Mouse (Mus musculus): Measurements from ENCODE around the gene Lamtor1. TPM values are rescaled to one million over a fixed set of nuclear protein-coding genes. Genes with fewer than 3 reads are reported as not detected.
"Not testable (repeated sequence)": the region's sequence is repeated elsewhere in the genome, so short reads cannot be mapped to it uniquely, and the experiment has no call there.

Gene Lamtor1
- polyA plus RNA-seq, 1 experiment: 117 TPM

GRCm38 (mm10) chr7:101933300-101933699 lies 27.6 kb downstream of the Lamtor1 start:
- H3K27me3 ChIP-seq (ENCODE audit: control insufficient read depth, insufficient read depth, low read length): no peaks in the 10 kb centered on the region
- 3% methylated on average over 15 of the region's 15 CpGs for WGBS
- TF ChIP-seq POLR2A (IDR thresholded peaks at IDR 0.05; ENCODE audit: low read depth, low read length) (no peak), CTCF (IDR thresholded peaks at IDR 0.05; ENCODE audit: extremely low read depth, insufficient read depth, insufficient read length, insufficient replicate concordance) (no peak)
- no peaks in the 10 kb centered on the region for H3K36me3 ChIP-seq (ENCODE audit: control insufficient read depth, insufficient read depth, low read length)
- DNase-seq (ENCODE audit: low read depth in 1 of 2, low spot score in 2 of 2): peak; percentile 5 to 9
- peak overlapping the region; percentile 65 for H3K4me3 ChIP-seq (ENCODE audit: extremely low read depth, insufficient read depth, insufficient read length)
- peak overlapping the region; percentile 28 for H3K27ac ChIP-seq (ENCODE audit: insufficient read depth, low read length)
- peaks cover 2% of the 10 kb centered on the region for H3K4me1 ChIP-seq (ENCODE audit: control insufficient read depth, insufficient read depth, insufficient read length)

DNA sequence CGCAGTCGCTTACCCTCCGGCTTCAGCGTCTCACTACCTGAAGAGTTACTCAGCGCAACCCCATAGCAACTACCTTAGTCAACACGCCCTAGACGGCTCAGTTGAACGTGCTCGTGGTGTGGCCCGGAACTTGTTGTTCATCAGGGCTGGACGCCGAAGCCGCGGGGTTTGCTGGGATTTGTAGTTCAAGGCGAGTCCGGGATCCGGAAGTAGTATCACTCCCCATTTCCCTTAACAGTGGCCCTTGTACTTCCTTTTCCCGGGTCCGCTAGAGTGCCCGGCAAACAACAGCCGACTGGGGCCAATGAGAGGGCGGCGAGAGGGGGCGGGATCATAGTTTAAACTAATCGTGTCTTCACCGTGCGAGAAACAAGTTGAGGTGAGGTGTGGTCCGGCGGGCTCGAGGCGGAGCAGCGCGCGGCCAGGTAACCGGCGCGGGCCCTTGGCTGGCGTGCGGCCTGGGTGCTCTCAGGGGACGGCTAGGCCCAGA lies 28.1 kb downstream of the Lamtor1 start, which contains the start of the genes Lrrc51 and Numa1:
Lrrc51 (minus strand) TSS at position 145 of the 490 bp plus-strand sequence.
Numa1 (plus strand) TSS at position 361 of the 490 bp plus-strand sequence.
- Histone ChIP-seq H3K4me1 (ENCODE audit: control insufficient read depth, insufficient read depth, insufficient read length) (peaks cover 2% of the 10 kb centered on the region), H3K27ac (ENCODE audit: insufficient read depth, low read length) (peak within 1 kb of the TSS; percentile 72), H3K36me3 (ENCODE audit: control insufficient read depth, insufficient read depth, low read length) (no peaks in the 10 kb centered on the region), H3K27me3 (ENCODE audit: control insufficient read depth, insufficient read depth, low read length) (no peaks in the 10 kb centered on the region), H3K4me3 (ENCODE audit: extremely low read depth, insufficient read depth, insufficient read length) (peak within 1 kb of the TSS; percentile 84)
- under 1% methylated on average over 40 of the region's 40 CpGs for WGBS
- DNase-seq (ENCODE audit: low read depth in 1 of 2, low spot score in 2 of 2): peak; percentile 96 to 97
- TF ChIP-seq CTCF (IDR thresholded peaks at IDR 0.05; ENCODE audit: extremely low read depth, insufficient read depth, insufficient read length, insufficient replicate concordance) (no peak), POLR2A (IDR thresholded peaks at IDR 0.05; ENCODE audit: low read depth, low read length) (no peak; the same call in 1 of the 2 replicates)

DNA sequence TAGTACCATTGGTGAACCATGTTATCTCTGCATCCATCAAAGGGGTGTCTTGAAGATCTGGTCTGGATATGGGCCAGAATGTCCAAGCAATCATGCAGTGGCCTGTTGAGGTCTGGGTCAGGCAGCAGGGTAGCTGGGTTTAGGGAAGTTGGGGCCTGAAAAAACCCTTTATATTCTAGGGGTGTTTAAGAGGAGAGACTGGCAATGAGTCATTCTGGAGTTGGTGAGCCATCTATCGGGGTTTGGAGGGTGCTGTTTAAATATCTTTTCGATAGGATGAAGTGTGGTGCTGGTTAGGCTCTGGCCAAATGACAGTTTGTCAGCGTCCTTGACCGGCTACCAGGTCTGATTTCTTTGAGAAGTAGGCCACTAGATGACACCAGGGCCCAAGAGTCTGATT lies 30.3 kb downstream of the Lamtor1 start:
- Histone ChIP-seq H3K27ac (ENCODE audit: insufficient read depth, low read length) (no peak overlapping the region), H3K4me1 (ENCODE audit: control insufficient read depth, insufficient read depth, insufficient read length) (peaks cover 2% of the 10 kb centered on the region), H3K4me3 (ENCODE audit: extremely low read depth, insufficient read depth, insufficient read length) (no peak overlapping the region), H3K36me3 (ENCODE audit: control insufficient read depth, insufficient read depth, low read length) (no peaks in the 10 kb centered on the region), H3K27me3 (ENCODE audit: control insufficient read depth, insufficient read depth, low read length) (no peaks in the 10 kb centered on the region)
- DNase-seq (ENCODE audit: low read depth in 1 of 2, low spot score in 2 of 2): no peak
- WGBS: 81% methylated on average over 4 of the region's 4 CpGs
- TF ChIP-seq CTCF (IDR thresholded peaks at IDR 0.05; ENCODE audit: extremely low read depth, insufficient read depth, insufficient read length, insufficient replicate concordance) (no peak), POLR2A (IDR thresholded peaks at IDR 0.05; ENCODE audit: low read depth, low read length) (no peak)

DNA sequence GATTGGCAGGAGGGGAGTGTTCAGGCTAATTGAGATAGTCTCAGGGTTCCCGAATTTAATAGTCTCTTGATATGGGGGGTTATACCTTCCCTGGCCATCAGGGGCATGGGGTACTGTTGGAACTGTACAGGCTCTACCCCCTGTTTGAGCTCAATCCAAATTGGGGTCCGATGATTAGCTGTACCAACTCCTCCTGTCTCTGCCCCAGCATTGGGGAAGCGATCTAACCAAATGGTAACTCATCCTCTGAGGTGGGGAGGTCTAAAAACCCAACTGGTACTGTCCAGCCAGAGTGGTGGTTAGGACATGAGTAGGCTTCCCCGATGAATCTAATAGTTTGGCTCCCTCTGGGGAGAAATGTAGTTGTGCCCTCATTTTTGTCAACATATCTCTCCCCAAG lies 31.3 kb downstream of the Lamtor1 start:
- no peak for DNase-seq (ENCODE audit: low read depth in 1 of 2, low spot score in 2 of 2)
- H3K27ac ChIP-seq (ENCODE audit: insufficient read depth, low read length): no peak overlapping the region
- WGBS: 95% methylated on average over 4 of the region's 4 CpGs
- TF ChIP-seq CTCF (IDR thresholded peaks at IDR 0.05; ENCODE audit: extremely low read depth, insufficient read depth, insufficient read length, insufficient replicate concordance): no peak
- TF ChIP-seq POLR2A (IDR thresholded peaks at IDR 0.05; ENCODE audit: low read depth, low read length): no peak
- H3K36me3 ChIP-seq (ENCODE audit: control insufficient read depth, insufficient read depth, low read length): no peaks in the 10 kb centered on the region
- H3K27me3 ChIP-seq (ENCODE audit: control insufficient read depth, insufficient read depth, low read length): no peaks in the 10 kb centered on the region
- H3K4me3 ChIP-seq (ENCODE audit: extremely low read depth, insufficient read depth, insufficient read length): no peak overlapping the region
- H3K4me1 ChIP-seq (ENCODE audit: control insufficient read depth, insufficient read depth, insufficient read length): peaks cover 2% of the 10 kb centered on the region

- Histone ChIP-seq H3K36me3 (ENCODE audit: control insufficient read depth, insufficient read depth, low read length) (no peaks in the 10 kb centered on the region), H3K4me1 (ENCODE audit: control insufficient read depth, insufficient read depth, insufficient read length) (peaks cover 2% of the 10 kb centered on the region), H3K27me3 (ENCODE audit: control insufficient read depth, insufficient read depth, low read length) (no peaks in the 10 kb centered on the region), H3K4me3 (ENCODE audit: extremely low read depth, insufficient read depth, insufficient read length) (no peak overlapping the region), H3K27ac (ENCODE audit: insufficient read depth, low read length) (no peak overlapping the region)
- no peak for TF ChIP-seq CTCF (IDR thresholded peaks at IDR 0.05; ENCODE audit: extremely low read depth, insufficient read depth, insufficient read length, insufficient replicate concordance)
- TF ChIP-seq POLR2A (IDR thresholded peaks at IDR 0.05; ENCODE audit: low read depth, low read length): no peak
- DNase-seq (ENCODE audit: low read depth in 1 of 2, low spot score in 2 of 2): no peak
- 96% methylated on average over 4 of the region's 4 CpGs for WGBS
Measured at GRCm38 (mm10) chr7:101937569-101937968, 31.9 kb downstream of the Lamtor1 start.

GRCm38 (mm10) chr7:101938348-101938747 lies 32.6 kb downstream of the Lamtor1 start:
- H3K27ac ChIP-seq (ENCODE audit: insufficient read depth, low read length): no peak overlapping the region
- no peaks in the 10 kb centered on the region for H3K27me3 ChIP-seq (ENCODE audit: control insufficient read depth, insufficient read depth, low read length)
- H3K4me1 ChIP-seq (ENCODE audit: control insufficient read depth, insufficient read depth, insufficient read length): peaks cover 2% of the 10 kb centered on the region; the same call in 1 of the 2 replicates
- no peak for DNase-seq (ENCODE audit: low read depth in 1 of 2, low spot score in 2 of 2)
- TF ChIP-seq POLR2A (IDR thresholded peaks at IDR 0.05; ENCODE audit: low read depth, low read length) (no peak), CTCF (IDR thresholded peaks at IDR 0.05; ENCODE audit: extremely low read depth, insufficient read depth, insufficient read length, insufficient replicate concordance) (no peak)
- no peak overlapping the region for H3K4me3 ChIP-seq (ENCODE audit: extremely low read depth, insufficient read depth, insufficient read length)
- no peaks in the 10 kb centered on the region for H3K36me3 ChIP-seq (ENCODE audit: control insufficient read depth, insufficient read depth, low read length)
- 94% methylated on average over 2 of the region's 2 CpGs for WGBS

- H3K4me3 ChIP-seq (ENCODE audit: extremely low read depth, insufficient read depth, insufficient read length): no peak overlapping the region
- TF ChIP-seq CTCF (IDR thresholded peaks at IDR 0.05; ENCODE audit: extremely low read depth, insufficient read depth, insufficient read length, insufficient replicate concordance) (no peak), POLR2A (IDR thresholded peaks at IDR 0.05; ENCODE audit: low read depth, low read length) (no peak)
- no peaks in the 10 kb centered on the region for H3K36me3 ChIP-seq (ENCODE audit: control insufficient read depth, insufficient read depth, low read length)
- H3K4me1 ChIP-seq (ENCODE audit: control insufficient read depth, insufficient read depth, insufficient read length): peaks cover under 1% of the 10 kb centered on the region; the same call in 1 of the 2 replicates
- WGBS: 89% methylated on average over 4 of the region's 4 CpGs
- no peak overlapping the region for H3K27ac ChIP-seq (ENCODE audit: insufficient read depth, low read length)
- H3K27me3 ChIP-seq (ENCODE audit: control insufficient read depth, insufficient read depth, low read length): no peaks in the 10 kb centered on the region
- no peak for DNase-seq (ENCODE audit: low read depth in 1 of 2, low spot score in 2 of 2)
Measured at GRCm38 (mm10) chr7:101939758-101940157, 34.1 kb downstream of the Lamtor1 start.

- H3K36me3 ChIP-seq (ENCODE audit: control insufficient read depth, insufficient read depth, low read length); H3K4me1 ChIP-seq (ENCODE audit: control insufficient read depth, insufficient read depth, insufficient read length); H3K4me3 ChIP-seq (ENCODE audit: extremely low read depth, insufficient read depth, insufficient read length); H3K27me3 ChIP-seq (ENCODE audit: control insufficient read depth, insufficient read depth, low read length): not testable (repeated sequence)
- 32% methylated on average over 5 of the region's 5 CpGs for WGBS
- DNase-seq (ENCODE audit: low read depth in 1 of 2, low spot score in 2 of 2): peak in 1 of 2 experiments; percentile 32
- H3K27ac ChIP-seq (ENCODE audit: insufficient read depth, low read length): peak overlapping the region; percentile 67
Measured at GRCm38 (mm10) chr7:101949008-101949407, 43.3 kb downstream of the Lamtor1 start.

Data from spleen, adult 2 months (tissue).